In genomic region chr12:8947714-8948464, GRCm38 (mm10) we compare ENCODE assay signal across 7 mouse cellular contexts. TPM values are rescaled to one million over a fixed set of nuclear protein-coding genes. Genes with fewer than 3 reads are reported as not detected.
DNase-seq lines count a peak whose midpoint lies in the region; ATAC-seq and TF ChIP-seq lines count a peak whose summit lies in the region.

TSS of gene Matn3 (plus strand) at chr12:8947929.

- peak within 1 kb of the TSS; percentile 57 for H3K9ac ChIP-seq in forebrain, embryonic 14.5 days (ENCODE audit: low read length)

- TF ChIP-seq CTCF in cerebellum, adult 2 months (IDR thresholded peaks at IDR 0.05; ENCODE audit: borderline replicate concordance, insufficient read depth, low read depth, low read length): no peak

- ATAC-seq in activated CD4-positive, CD25-positive, alpha-beta regulatory T cell, adult 4 months: peak; percentile 28
- ATAC-seq in forebrain, embryonic 14.5 days: peak; percentile 71; the same call in 1 of the 2 replicates

- H3K4me3 ChIP-seq in cerebellum, adult 2 months (replicated peaks; ENCODE audit: insufficient read depth, low read depth, low read length): peak within 1 kb of the TSS; percentile 32
- H3K4me3 ChIP-seq in forebrain, embryonic 14.5 days (ENCODE audit: low read depth, low read length): peak within 1 kb of the TSS; percentile 38
- H3K4me3 ChIP-seq in macrophage (ENCODE audit: inconsistent target): peak within 1 kb of the TSS; percentile 6; the same call in 1 of the 2 replicates

- 1% methylated on average over 42 of the region's 42 CpGs for WGBS in cerebellum, adult 2 months
- under 1% methylated on average over 42 of the region's 42 CpGs for WGBS in forebrain, embryonic 14.5 days
- WGBS in macrophage (ENCODE audit: missing documents): 5% methylated on average over 38 of the region's 42 CpGs

- H3K4me2 ChIP-seq in forebrain, embryonic 14.5 days (ENCODE audit: low read length): peak within 1 kb of the TSS; percentile 92

- H3K27me3 ChIP-seq in cerebellum, adult 2 months (ENCODE audit: control insufficient read depth, insufficient read depth, low read length): no peaks in the 10 kb centered on the region
- no peaks in the 10 kb centered on the region for H3K27me3 ChIP-seq in forebrain, embryonic 14.5 days (replicated peaks; ENCODE audit: control insufficient read depth, insufficient read depth, low read length)

- no peaks in the 10 kb centered on the region for H3K79me2 ChIP-seq in macrophage (ENCODE audit: inconsistent target)

- no peaks in the 10 kb centered on the region for H3K9me3 ChIP-seq in forebrain, embryonic 14.5 days (replicated peaks; ENCODE audit: control insufficient read depth, low read length)

- no peaks in the 10 kb centered on the region for H3K4me1 ChIP-seq in cerebellum, adult 2 months (ENCODE audit: control insufficient read depth, insufficient read depth, low read length)
- H3K4me1 ChIP-seq in forebrain, embryonic 14.5 days (ENCODE audit: control insufficient read depth, insufficient read depth, low read length): peaks cover 7% of the 10 kb centered on the region

- no peak within 1 kb of the TSS for H3K27ac ChIP-seq in cerebellum, adult 2 months (ENCODE audit: insufficient read depth, low read length)
- H3K27ac ChIP-seq in forebrain, embryonic 14.5 days (ENCODE audit: low read depth, low read length): no peak within 1 kb of the TSS
- peak within 1 kb of the TSS; percentile 28; the same call in 1 of the 2 replicates for H3K27ac ChIP-seq in macrophage

- no peaks in the 10 kb centered on the region for H3K36me3 ChIP-seq in forebrain, embryonic 14.5 days (ENCODE audit: control insufficient read depth, insufficient read depth, low read length)
- H3K36me3 ChIP-seq in macrophage (ENCODE audit: inconsistent target): no peaks in the 10 kb centered on the region

- intact Hi-C loops in heart, postnatal 36 days (cut with DNase I): no loop called here

- no peak for TF ChIP-seq POLR2A in cerebellum, adult 2 months (IDR thresholded peaks at IDR 0.05; ENCODE audit: borderline replicate concordance, insufficient read depth, low read length)

- DNase-seq in cerebellum, adult 2 months: peak; percentile 34 to 40
- DNase-seq in forebrain, embryonic 14.5 days (ENCODE audit: low spot score): peak; percentile 53
- DNase-seq in heart, postnatal 36 days: peak; percentile 72 to 80
- peak; percentile 82 to 88 for DNase-seq in kidney, postnatal 4 days
- peak; percentile 21 for DNase-seq in right cerebral cortex, postnatal 14 days

RNA-seq across cellular contexts. Expression of gene Matn3, which starts in this region (rescaled TPM):
- polyA plus RNA-seq in activated CD4-positive, CD25-positive, alpha-beta regulatory T cell, adult 4 months (2017; shearing (Covaris generic)): not detected
- polyA plus RNA-seq in cerebellum, adult 2 months (2012; rRNA removed): not detected in 2 replicates
- polyA plus RNA-seq in forebrain, embryonic 14.5 days (2014; fragmentation: Nextera tagmentation; extraction: Ambion mirVana): 0.18 TPM in 1 of 2 replicates, not detected in the other
- not detected for total RNA-seq in heart, postnatal 36 days (2021)
- total RNA-seq in macrophage (2018; cell fraction: chromatin; rRNA removed): not detected
- not detected for total RNA-seq in macrophage (2018; cell fraction: cytosol; rRNA removed)
- total RNA-seq in macrophage (2018; cell fraction: nucleus; rRNA removed): not detected
- not detected in 3 replicates for polyA plus RNA-seq in macrophage (2018)

Comparison
In these comparisons a context has a peak if more than half of its experiments do, and no peak if none do; other contexts are left out.
1. Peak in ATAC-seq in activated CD4-positive, CD25-positive, alpha-beta regulatory T cell, adult 4 months; RNA of the gene not detected or under 1 TPM.
2. Peak in DNase-seq and H3K4me3 ChIP-seq in cerebellum, adult 2 months; RNA of the gene not detected or under 1 TPM.
3. Peak in DNase-seq, ATAC-seq, H3K4me3 ChIP-seq, H3K9ac ChIP-seq and H3K4me2 ChIP-seq in forebrain, embryonic 14.5 days; RNA of the gene not detected or under 1 TPM.
4. Peak in DNase-seq in heart, postnatal 36 days; RNA of the gene not detected or under 1 TPM.
5. DNase-seq: peak in every context shown above with its lines; median percentile 85 in kidney, postnatal 4 days; 76 in heart, postnatal 36 days; 53 in forebrain, embryonic 14.5 days; 37 in cerebellum, adult 2 months; 21 in right cerebral cortex, postnatal 14 days.